Mouse (Mus musculus): ENCODE measurements at regions not wholly inside any gene's neighbourhood (a gene's known extent, or its start where the extent isn't known, plus 50 kb on each side); places are given as distances from the start of the nearest gene placed in this dataset.
"Not testable (repeated sequence)": the region's sequence is repeated elsewhere in the genome, so short reads cannot be mapped to it uniquely, and the experiment has no call there.

- Histone ChIP-seq H3K9me3 (replicated peaks) (no peaks in the 10 kb centered on the region), H3K4me1 (0 out of 2 replicates have a peak, but pooled peaks cover 6% of the 10 kb centered on the region), H3K4me3 (no peak overlapping the region), H3K9ac (no peak overlapping the region), H3K27ac (no peak overlapping the region), H3K4me2 (no peak overlapping the region), H3K36me3 (ENCODE audit: poor library complexity, severe bottlenecking) (no peaks in the 10 kb centered on the region), H3K27me3 (no peaks in the 10 kb centered on the region)
- WGBS = 13% methylated on average over 1 of the region's 1 CpGs
- ATAC-seq = no peak
These were observed 704.4 kb downstream of the Rapgef2 start for GRCm38 (mm10) chr3:78581868-78582267.

- H3K4me2 ChIP-seq = no peak overlapping the region
- H3K27ac ChIP-seq = no peak overlapping the region
- H3K9ac ChIP-seq = no peak overlapping the region
- no peaks in the 10 kb centered on the region for H3K36me3 ChIP-seq (ENCODE audit: poor library complexity, severe bottlenecking)
- WGBS = 49% methylated on average over 3 of the region's 3 CpGs
- 0 out of 2 replicates have a peak, but pooled peaks cover 6% of the 10 kb centered on the region for H3K4me1 ChIP-seq
- H3K27me3 ChIP-seq = no peaks in the 10 kb centered on the region
- peak; percentile 28; the same call in 1 of the 2 replicates for ATAC-seq
- no peaks in the 10 kb centered on the region for H3K9me3 ChIP-seq (replicated peaks)
- H3K4me3 ChIP-seq = no peak overlapping the region
These were observed 705.2 kb downstream of the Rapgef2 start for GRCm38 (mm10) chr3:78581100-78581499.

- Histone ChIP-seq H3K4me3 (no peak overlapping the region), H3K4me1 (0 out of 2 replicates have a peak, but pooled peaks cover 5% of the 10 kb centered on the region), H3K9ac (no peak overlapping the region), H3K36me3 (ENCODE audit: poor library complexity, severe bottlenecking) (no peaks in the 10 kb centered on the region), H3K4me2 (no peak overlapping the region), H3K27ac (no peak overlapping the region), H3K27me3 (no peaks in the 10 kb centered on the region), H3K9me3 (replicated peaks) (no peaks in the 10 kb centered on the region)
- peak; percentile 82 for ATAC-seq
- WGBS = 34% methylated on average over 2 of the region's 2 CpGs
These were observed 710.5 kb downstream of the Rapgef2 start for GRCm38 (mm10) chr3:78575667-78576464.

GRCm38 (mm10) chr3:78574807-78575206, 711.5 kb downstream of the Rapgef2 start:
- Histone ChIP-seq H3K9me3 (replicated peaks) (no peaks in the 10 kb centered on the region), H3K27me3 (no peaks in the 10 kb centered on the region), H3K4me1 (0 out of 2 replicates have a peak, but pooled peaks cover 5% of the 10 kb centered on the region), H3K9ac (no peak overlapping the region), H3K36me3 (ENCODE audit: poor library complexity, severe bottlenecking) (no peaks in the 10 kb centered on the region), H3K4me3 (no peak overlapping the region), H3K27ac (no peak overlapping the region), H3K4me2 (no peak overlapping the region)
- WGBS = 67% methylated on average over 3 of the region's 3 CpGs
- no peak for ATAC-seq

DNA sequence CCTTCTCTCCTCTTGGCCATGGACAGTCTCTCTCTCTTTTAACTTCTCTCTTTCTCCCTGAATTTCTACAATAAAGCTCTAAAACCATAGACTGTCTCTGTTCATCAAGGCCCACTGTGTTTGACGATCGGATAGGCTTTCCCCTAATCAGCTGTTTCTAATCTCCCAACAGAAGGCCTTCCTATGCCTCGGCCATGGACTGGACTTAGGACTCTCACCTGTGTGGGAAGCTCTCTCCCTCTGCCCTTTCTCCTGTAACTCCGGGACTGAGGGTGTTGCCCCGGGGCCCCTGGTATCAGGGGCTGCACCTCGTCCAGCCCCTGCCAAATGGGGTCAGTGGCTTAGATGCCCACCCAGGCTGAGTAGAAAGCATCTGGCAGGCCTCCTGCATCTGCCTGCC, 713.0 kb downstream of the Rapgef2 start:
- no peaks in the 10 kb centered on the region for H3K27me3 ChIP-seq
- no peak overlapping the region for H3K27ac ChIP-seq
- H3K4me1 ChIP-seq = 0 out of 2 replicates have a peak, but pooled peaks cover 5% of the 10 kb centered on the region
- no peaks in the 10 kb centered on the region for H3K9me3 ChIP-seq (replicated peaks)
- no peaks in the 10 kb centered on the region for H3K36me3 ChIP-seq (ENCODE audit: poor library complexity, severe bottlenecking)
- no peak for ATAC-seq
- no peak overlapping the region for H3K4me2 ChIP-seq
- H3K9ac ChIP-seq = no peak overlapping the region
- WGBS = 82% methylated on average over 6 of the region's 6 CpGs
- H3K4me3 ChIP-seq = no peak overlapping the region

GRCm38 (mm10) chr3:78564926-78565325, 721.4 kb downstream of the Rapgef2 start:
- not testable (repeated sequence) for H3K9ac ChIP-seq; H3K9me3 ChIP-seq (replicated peaks); ATAC-seq; H3K27me3 ChIP-seq; H3K27ac ChIP-seq; H3K4me3 ChIP-seq; H3K36me3 ChIP-seq (ENCODE audit: poor library complexity, severe bottlenecking); H3K4me2 ChIP-seq; H3K4me1 ChIP-seq

Data from forebrain, embryonic 13.5 days (tissue).